Mouse (Mus musculus): ENCODE measurements at regions not wholly inside any gene's neighbourhood (a gene's known extent, or its start where the extent isn't known, plus 50 kb on each side); places are given as distances from the start of the nearest gene placed in this dataset.

GRCm38 (mm10) chr1:121252056-121252455 lies 80.3 kb downstream of the Insig2 start:
- TF ChIP-seq FLI1 (IDR thresholded peaks at IDR 0.05; ENCODE audit: low read length) (no peak), GATA1 (IDR thresholded peaks at IDR 0.05; ENCODE audit: borderline replicate concordance, low read length) (no peak)
